Mouse (Mus musculus) liver, embryonic 16.5 days (tissue): ENCODE measurements at regions not wholly inside any gene's neighbourhood (a gene's known extent, or its start where the extent isn't known, plus 50 kb on each side); places are given as distances from the start of the nearest gene placed in this dataset.
A peak's percentile ranks its signal among the peaks of the same experiment; 100 is the strongest.
"Not testable (repeated sequence)": the region's sequence is repeated elsewhere in the genome, so short reads cannot be mapped to it uniquely, and the experiment has no call there.

ENCODE experiments used
- ATAC-seq: fragments of 200-750 bp; cut with Nextera tagmentation; 2 replicates; pipeline ENCODE4 v1.8.0; 2017; ENCODE audit warnings: low read depth, mild to moderate bottlenecking, moderate number of reproducible peaks, moderate library complexity
- H3K27ac ChIP-seq: fragments of 300-500 bp; sonication (generic); 2 replicates; pipeline ENCODE4 v1.5.1; 2014; ENCODE audit warnings: mild to moderate bottlenecking, low read length
- H3K27me3 ChIP-seq: fragments of 300-500 bp; sonication (generic); 2 replicates; pipeline ENCODE4 v1.6.1; 2014; ENCODE audit warnings: low read depth, low read length, mixed read lengths; ENCODE audit not compliant: control insufficient read depth, insufficient read depth
- H3K36me3 ChIP-seq: fragments of 300-500 bp; sonication (generic); 2 replicates; pipeline ENCODE4 v1.6.1; 2014; ENCODE audit warnings: mild to moderate bottlenecking; ENCODE audit not compliant: control insufficient read depth, insufficient read depth
- H3K4me1 ChIP-seq: fragments of 300-500 bp; sonication (generic); 2 replicates; pipeline ENCODE4 v1.6.1; 2014; ENCODE audit warnings: low read depth, low read length, mixed read lengths; ENCODE audit not compliant: control insufficient read depth
- H3K4me2 ChIP-seq: fragments of 300-500 bp; sonication (generic); 2 replicates; pipeline ENCODE4 v1.6.1; 2014; ENCODE audit warnings: low read depth, low read length, mixed read lengths
- H3K4me3 ChIP-seq: fragments of 300-500 bp; sonication (generic); 2 replicates; pipeline ENCODE4 v1.5.1; 2014; ENCODE audit warnings: low read depth, mild to moderate bottlenecking, low read length
- H3K9ac ChIP-seq: fragments of 300-500 bp; sonication (generic); 2 replicates; pipeline ENCODE4 v1.6.1; 2014; ENCODE audit warnings: low read depth, low read length
- H3K9me3 ChIP-seq: fragments of 300-500 bp; sonication (generic); replicated peaks from 2 replicates; pipeline ENCODE4 v1.6.1; 2016; ENCODE audit warnings: low read length; ENCODE audit not compliant: control insufficient read depth
- WGBS: fragments of 180-500 bp; shearing (Covaris S2); extraction: QIAGEN DNeasy Blood & Tissue Kit; methylation state at CpG from one replicate; pipeline ENCODE4 v1.1.7; 2014; ENCODE audit not compliant: insufficient replicate concordance; 5-methylcytosine and 5-hydroxymethylcytosine counted together

- H3K4me3 ChIP-seq: no peak overlapping the region
- H3K4me1 ChIP-seq: peaks cover 42% of the 10 kb centered on the region
- no peak for ATAC-seq
- no peaks in the 10 kb centered on the region for H3K9me3 ChIP-seq
- H3K27me3 ChIP-seq: no peaks in the 10 kb centered on the region
- no peak overlapping the region for H3K4me2 ChIP-seq
- 87% methylated on average over 6 of the region's 6 CpGs for WGBS
- H3K9ac ChIP-seq: no peak overlapping the region
- H3K36me3 ChIP-seq: no peaks in the 10 kb centered on the region
- H3K27ac ChIP-seq: 0 out of 2 replicates have a peak overlapping the region, but pooled peaks have one; percentile 11
These were observed 216.9 kb upstream of the Klf3 start for GRCm38 (mm10) chr5:64586316-64586715.

DNA sequence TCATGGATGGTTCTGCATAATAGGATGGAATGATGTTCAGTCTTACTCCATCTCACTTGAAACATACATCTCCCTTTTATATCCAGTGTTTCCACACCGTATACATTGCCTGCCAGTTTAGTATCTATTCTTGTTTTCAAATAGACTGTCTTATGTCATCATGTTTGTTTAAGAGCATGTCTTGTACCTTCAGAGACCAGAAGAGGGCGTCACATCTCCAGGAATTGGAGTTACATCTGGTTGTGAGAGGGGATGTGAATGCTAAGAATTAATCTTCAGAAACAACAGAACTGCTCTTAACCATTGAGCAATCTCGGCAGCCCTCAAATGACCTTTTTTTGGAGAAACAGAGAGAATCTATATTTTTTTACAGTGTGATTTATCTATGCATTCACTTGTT lies 216.3 kb upstream of the Klf3 start:
- no peaks in the 10 kb centered on the region for H3K27me3 ChIP-seq
- no peak overlapping the region; the same call in 1 of the 2 replicates for H3K27ac ChIP-seq
- H3K4me1 ChIP-seq: peaks cover 45% of the 10 kb centered on the region
- H3K9ac ChIP-seq: no peak overlapping the region
- H3K36me3 ChIP-seq: no peaks in the 10 kb centered on the region
- H3K4me3 ChIP-seq: no peak overlapping the region
- 81% methylated on average over 3 of the region's 3 CpGs for WGBS
- H3K9me3 ChIP-seq: no peaks in the 10 kb centered on the region
- no peak overlapping the region for H3K4me2 ChIP-seq
- ATAC-seq: no peak

DNA sequence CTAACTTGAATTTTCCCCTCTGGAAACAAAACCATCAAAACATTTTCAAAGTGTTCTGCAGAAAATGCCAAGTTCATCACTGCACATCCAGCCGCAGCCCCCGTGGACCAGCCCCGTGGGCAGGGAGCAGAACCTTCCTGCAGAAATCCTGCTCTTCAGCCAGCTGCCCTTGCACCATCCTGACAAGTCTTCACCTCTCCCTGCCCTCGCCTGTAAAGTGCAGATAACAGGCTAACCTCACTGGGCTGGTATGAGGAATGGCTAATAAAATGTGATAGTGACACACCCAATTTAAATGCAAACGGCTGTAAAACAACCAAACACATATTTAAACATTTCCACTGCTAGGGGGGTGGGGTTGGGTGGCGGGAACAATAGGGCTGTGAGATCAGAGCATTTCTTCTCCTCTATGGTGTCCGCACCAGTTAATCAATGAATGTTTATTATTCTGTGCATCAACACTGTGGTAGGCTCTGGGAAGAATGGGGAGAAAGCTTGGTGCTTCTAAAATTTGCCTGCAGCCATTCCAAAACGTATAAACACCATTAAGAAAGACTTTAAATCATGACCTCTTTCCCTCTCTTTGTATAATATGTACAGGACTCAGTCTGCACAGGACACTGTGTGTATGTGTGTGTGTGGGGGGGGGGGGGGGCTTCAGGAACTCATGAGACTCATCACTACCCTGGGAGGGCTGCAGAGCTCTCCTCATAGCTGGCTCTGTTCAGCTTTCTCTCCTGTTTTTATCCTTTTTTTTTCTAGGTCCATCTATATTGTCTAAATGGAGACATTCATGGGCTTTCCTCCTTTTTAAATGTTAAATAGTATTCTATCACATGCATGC lies 215.1 kb upstream of the Klf3 start:
- H3K9me3 ChIP-seq: no peaks in the 10 kb centered on the region
- H3K4me2 ChIP-seq: peak overlapping the region; percentile 51
- H3K27ac ChIP-seq: peak overlapping the region; percentile 88
- ATAC-seq: peak; percentile 82
- WGBS: 24% methylated on average over 8 of the region's 8 CpGs
- H3K9ac ChIP-seq: peak overlapping the region; percentile 51
- peaks cover 57% of the 10 kb centered on the region for H3K4me1 ChIP-seq
- H3K27me3 ChIP-seq: no peaks in the 10 kb centered on the region
- no peak overlapping the region for H3K4me3 ChIP-seq
- no peaks in the 10 kb centered on the region for H3K36me3 ChIP-seq

DNA sequence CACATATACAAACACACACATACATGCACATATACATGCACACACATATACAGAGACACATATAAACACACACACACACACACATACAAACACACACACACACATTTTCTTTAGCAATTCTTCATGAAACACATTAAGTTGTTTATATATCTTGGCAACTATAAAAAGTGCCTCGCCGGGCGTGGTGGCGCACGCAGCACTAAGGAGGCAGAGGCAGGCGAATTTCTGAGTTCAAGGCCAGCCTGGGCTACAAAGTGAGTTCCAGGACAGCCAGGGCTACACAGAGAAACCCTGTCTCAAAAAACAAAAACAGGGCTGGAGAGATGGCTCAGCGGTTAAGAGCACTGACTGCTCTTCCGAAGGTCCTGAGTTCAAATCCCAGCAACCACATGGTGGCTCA lies 214.4 kb upstream of the Klf3 start:
- not testable (repeated sequence) for H3K9me3 ChIP-seq, H3K9ac ChIP-seq, H3K4me3 ChIP-seq, H3K4me2 ChIP-seq, H3K27me3 ChIP-seq, ATAC-seq, H3K36me3 ChIP-seq
- Histone ChIP-seq H3K4me1 (peaks cover 57% of the 10 kb centered on the region), H3K27ac (peak overlapping the region; percentile 88)
- WGBS: 88% methylated on average over 8 of the region's 8 CpGs

GRCm38 (mm10) chr5:64590036-64590435 lies 213.2 kb upstream of the Klf3 start:
- peak overlapping the region; percentile 14; the same call in 1 of the 2 replicates for H3K9ac ChIP-seq
- H3K4me1 ChIP-seq: peaks cover 57% of the 10 kb centered on the region
- H3K4me2 ChIP-seq: peak overlapping the region; percentile 37
- no peaks in the 10 kb centered on the region for H3K36me3 ChIP-seq
- H3K9me3 ChIP-seq: no peaks in the 10 kb centered on the region
- H3K4me3 ChIP-seq: no peak overlapping the region
- peak; percentile 40 for ATAC-seq
- peak overlapping the region; percentile 96 for H3K27ac ChIP-seq
- H3K27me3 ChIP-seq: no peaks in the 10 kb centered on the region
- WGBS: 40% methylated on average over 5 of the region's 5 CpGs

DNA sequence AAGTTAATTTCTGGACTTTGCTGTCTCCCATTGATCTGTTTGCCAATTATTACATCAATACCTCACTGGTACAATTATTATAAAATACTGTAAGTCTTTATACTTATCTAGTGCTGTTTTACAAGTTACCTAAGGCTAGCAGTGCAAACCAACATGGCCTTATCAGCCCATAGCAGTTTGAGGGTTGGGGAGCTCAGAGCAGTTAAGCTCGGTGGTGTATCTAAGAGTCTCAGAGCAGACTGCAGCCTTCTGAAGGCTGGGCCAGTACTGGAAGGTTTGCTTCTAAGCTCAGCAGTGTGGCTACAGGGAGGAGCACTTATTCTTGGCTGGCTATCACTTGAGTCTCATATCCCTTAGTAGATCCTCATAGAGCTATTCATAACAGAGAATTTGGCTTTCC lies 212.4 kb upstream of the Klf3 start:
- H3K27me3 ChIP-seq: no peaks in the 10 kb centered on the region

DNA sequence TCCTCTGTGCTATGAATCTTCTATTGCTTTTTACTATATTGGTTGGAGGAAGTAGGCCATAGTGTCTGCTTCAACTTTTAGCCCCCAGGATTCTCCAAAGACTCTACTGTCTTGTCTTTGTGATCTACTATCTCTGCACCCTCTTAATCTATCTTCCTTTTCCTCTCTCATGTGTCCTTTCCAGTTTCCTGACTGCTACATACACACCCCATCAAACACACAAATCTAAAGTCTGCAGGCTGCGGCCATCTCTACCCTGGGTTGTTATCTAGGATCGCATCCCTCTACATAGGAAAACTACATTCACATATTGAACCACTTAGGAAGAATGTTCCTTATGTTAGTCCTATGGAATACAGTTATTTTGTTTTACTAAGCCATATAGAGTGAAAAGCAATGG lies 211.4 kb upstream of the Klf3 start:
- H3K36me3 ChIP-seq: no peaks in the 10 kb centered on the region
- H3K9ac ChIP-seq: no peak overlapping the region; the same call in 1 of the 2 replicates
- H3K4me1 ChIP-seq: peaks cover 49% of the 10 kb centered on the region
- H3K4me3 ChIP-seq: no peak overlapping the region
- no peaks in the 10 kb centered on the region for H3K9me3 ChIP-seq
- peak overlapping the region; percentile 41; the same call in 1 of the 2 replicates for H3K4me2 ChIP-seq
- peak overlapping the region; percentile 96 for H3K27ac ChIP-seq
- H3K27me3 ChIP-seq: no peaks in the 10 kb centered on the region
- ATAC-seq: 0 out of 2 replicates have a peak, but pooled peaks have one; percentile 11
- WGBS: 45% methylated on average over 2 of the region's 2 CpGs

More for the DNA sequence above, 212.4 kb upstream of the Klf3 start:
- H3K36me3 ChIP-seq: no peaks in the 10 kb centered on the region
- peaks cover 56% of the 10 kb centered on the region for H3K4me1 ChIP-seq
- ATAC-seq: peak; percentile 95
- no peaks in the 10 kb centered on the region for H3K9me3 ChIP-seq
- H3K27ac ChIP-seq: peak overlapping the region; percentile 96
- H3K4me3 ChIP-seq: no peak overlapping the region
- peak overlapping the region; percentile 37 for H3K4me2 ChIP-seq
- peak overlapping the region; percentile 24 for H3K9ac ChIP-seq
- WGBS: 26% methylated on average over 1 of the region's 1 CpGs

- Histone ChIP-seq H3K9me3 (no peaks in the 10 kb centered on the region), H3K27me3 (no peaks in the 10 kb centered on the region), H3K4me2 (no peak overlapping the region), H3K36me3 (no peaks in the 10 kb centered on the region), H3K9ac (no peak overlapping the region), H3K4me1 (peaks cover 31% of the 10 kb centered on the region), H3K4me3 (no peak overlapping the region), H3K27ac (no peak overlapping the region)
- ATAC-seq: no peak
- WGBS: 66% methylated on average over 3 of the region's 3 CpGs
These were observed 208.0 kb upstream of the Klf3 start for GRCm38 (mm10) chr5:64595220-64595619.

- peaks cover 35% of the 10 kb centered on the region for H3K4me1 ChIP-seq
- H3K36me3 ChIP-seq: no peaks in the 10 kb centered on the region
- no peak for ATAC-seq
- WGBS: 74% methylated on average over 17 of the region's 17 CpGs
- no peak overlapping the region for H3K27ac ChIP-seq
- H3K27me3 ChIP-seq: no peaks in the 10 kb centered on the region
- no peak overlapping the region for H3K4me2 ChIP-seq
- no peaks in the 10 kb centered on the region for H3K9me3 ChIP-seq
- no peak overlapping the region for H3K9ac ChIP-seq
- no peak overlapping the region for H3K4me3 ChIP-seq
These were observed 207.3 kb upstream of the Klf3 start for GRCm38 (mm10) chr5:64595751-64596344.
